Comparison of ENCODE assay signal across 8 mouse cellular contexts in the genomic region with DNA sequence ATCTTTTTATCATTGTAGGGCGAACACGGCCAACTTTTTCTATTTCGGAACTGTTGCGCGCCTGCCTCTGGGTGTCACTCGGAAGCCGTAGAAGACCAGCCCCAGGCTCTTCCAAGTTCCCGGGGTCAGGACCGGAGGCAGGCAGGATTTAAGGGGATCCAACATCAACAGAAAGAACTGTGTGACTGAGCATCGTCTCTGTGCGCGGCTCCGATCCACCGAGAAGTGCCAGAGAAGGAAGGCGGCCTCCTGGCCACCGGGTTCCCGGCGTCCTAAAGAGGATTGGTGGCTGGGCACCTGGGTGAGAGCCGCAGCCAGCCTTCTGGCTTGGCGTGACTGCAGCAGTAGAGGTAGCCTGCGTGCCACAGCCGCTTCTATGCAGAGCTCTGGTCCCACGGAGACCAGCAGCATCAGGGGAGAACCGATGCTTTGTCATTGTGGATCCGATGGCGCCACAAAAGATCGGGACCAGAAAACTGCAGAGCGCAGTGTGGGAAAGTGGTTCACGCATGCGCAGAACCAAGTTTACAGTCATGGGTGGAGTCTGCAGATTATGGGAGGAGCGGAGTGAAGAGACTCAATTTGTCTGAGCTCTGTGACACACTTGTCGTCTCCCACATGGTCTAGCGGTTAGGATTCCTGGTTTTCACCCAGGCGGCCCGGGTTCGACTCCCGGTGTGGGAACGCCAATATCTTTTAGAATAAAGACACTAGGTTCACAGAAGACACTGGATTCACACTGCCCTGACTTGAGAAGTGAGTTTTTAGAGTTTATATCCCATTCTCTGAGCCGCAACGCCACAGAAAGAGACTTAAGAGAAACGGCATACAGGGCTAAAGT. TPM values are rescaled to one million over a fixed set of nuclear protein-coding genes. Genes with fewer than 3 reads are reported as not detected.
DNase-seq lines count a peak whose midpoint lies in the region; ATAC-seq and TF ChIP-seq lines count a peak whose summit lies in the region.

No protein-coding gene starts in this region.

- H3K4me3 ChIP-seq in cortical plate, adult 2 months (ENCODE audit: insufficient read depth, low read length): peak overlapping the region; percentile 47
- H3K4me3 ChIP-seq in megakaryocyte, embryonic 14.5 days (replicated peaks): peak overlapping the region; percentile 95

- ATAC-seq in activated CD4-positive, CD25-positive, alpha-beta regulatory T cell, adult 4 months: peak; percentile 83

- peak; percentile 90 to 93 for DNase-seq in gastrocnemius, adult 8-10 months (ENCODE audit: low spot score in 2 of 2)
- DNase-seq in hindlimb bud, embryonic 11.5 days (ENCODE audit: extremely low spot score, low read depth, low spot score): peak; percentile 99
- DNase-seq in left cerebral cortex, adult 8-10 months (ENCODE audit: low spot score in 2 of 2): peak; percentile 90 to 100
- DNase-seq in right cerebral cortex, postnatal 10 days (ENCODE audit: low spot score in 2 of 2): peak; percentile 96
- DNase-seq in urinary bladder, postnatal 25 days (ENCODE audit: low spot score): peak; percentile 94

- no peaks in the 10 kb centered on the region for H3K36me3 ChIP-seq in megakaryocyte, embryonic 14.5 days (replicated peaks; ENCODE audit: low read length)

- peak; percentile 99 for TF ChIP-seq POLR2A in cortical plate, adult 2 months (IDR thresholded peaks at IDR 0.05; ENCODE audit: extremely low read depth, insufficient read depth, low read length)

- H3K4me1 ChIP-seq in cortical plate, adult 2 months (ENCODE audit: control insufficient read depth, insufficient read depth, low read length): no peaks in the 10 kb centered on the region
- peaks cover 44% of the 10 kb centered on the region for H3K4me1 ChIP-seq in megakaryocyte, embryonic 14.5 days

- H3K9me3 ChIP-seq in megakaryocyte, embryonic 14.5 days: no peaks in the 10 kb centered on the region

- H3K27me3 ChIP-seq in megakaryocyte, embryonic 14.5 days (replicated peaks): peaks cover 6% of the 10 kb centered on the region

- H3K27ac ChIP-seq in cortical plate, adult 2 months (ENCODE audit: insufficient read depth, low read length): peak overlapping the region; percentile 85

- peak; percentile 39; the same call in 1 of the 2 replicates for TF ChIP-seq CTCF in cortical plate, adult 2 months (IDR thresholded peaks at IDR 0.05; ENCODE audit: extremely low read depth, insufficient read depth, low read length)

RNA-seq across cellular contexts. Expression of a gene that starts 41.7 kb away (rescaled TPM):
- polyA plus RNA-seq in activated CD4-positive, CD25-positive, alpha-beta regulatory T cell, adult 4 months (2017; shearing (Covaris generic)): 1 to 10 TPM; 7.4 to 7.6 TPM
- polyA plus RNA-seq in cortical plate, adult 2 months (2012; rRNA removed): 6.4 and 6.9 TPM in 2 replicates
- total RNA-seq in gastrocnemius, adult 8-10 months (2022): 1 to 10 TPM; 3.3 to 4.2 (median 3.7) TPM
- 1 to 10 TPM; 7.5 to 8.5 (median 8.0) TPM for total RNA-seq in left cerebral cortex, adult 8-10 months (2022)
- polyA plus RNA-seq in megakaryocyte, embryonic 14.5 days (2012; ENCODE audit: insufficient read depth, low replicate concordance): 4.4 and 4.8 TPM in 2 replicates

RNA-seq across cellular contexts. Expression of a gene that starts 41.8 kb away (rescaled TPM):
- polyA plus RNA-seq in activated CD4-positive, CD25-positive, alpha-beta regulatory T cell, adult 4 months (2017; shearing (Covaris generic)): 10 to 100 TPM; 11.0 to 11.3 TPM
- 13.6 TPM in 2 replicates for polyA plus RNA-seq in cortical plate, adult 2 months (2012; rRNA removed)
- 1 to 10 TPM; 5.6 to 6.9 (median 6.3) TPM for total RNA-seq in gastrocnemius, adult 8-10 months (2022)
- total RNA-seq in left cerebral cortex, adult 8-10 months (2022): 10 to 100 TPM; 21.9 to 25.0 (median 23.4) TPM
- 1.1 and 1.9 TPM in 2 replicates for polyA plus RNA-seq in megakaryocyte, embryonic 14.5 days (2012; ENCODE audit: insufficient read depth, low replicate concordance)

Comparison
In these comparisons a context has a peak if more than half of its experiments do, and no peak if none do; other contexts are left out.
1. Peak in every context shown above with its lines: DNase-seq, ATAC-seq, H3K4me3 ChIP-seq and H3K27ac ChIP-seq.